Mouse (Mus musculus): ENCODE data around the gene Gata2.
"Not testable (repeated sequence)": the region's sequence is repeated elsewhere in the genome, so short reads cannot be mapped to it uniquely, and the experiment has no call there.

The Gata2 gene

DNA sequence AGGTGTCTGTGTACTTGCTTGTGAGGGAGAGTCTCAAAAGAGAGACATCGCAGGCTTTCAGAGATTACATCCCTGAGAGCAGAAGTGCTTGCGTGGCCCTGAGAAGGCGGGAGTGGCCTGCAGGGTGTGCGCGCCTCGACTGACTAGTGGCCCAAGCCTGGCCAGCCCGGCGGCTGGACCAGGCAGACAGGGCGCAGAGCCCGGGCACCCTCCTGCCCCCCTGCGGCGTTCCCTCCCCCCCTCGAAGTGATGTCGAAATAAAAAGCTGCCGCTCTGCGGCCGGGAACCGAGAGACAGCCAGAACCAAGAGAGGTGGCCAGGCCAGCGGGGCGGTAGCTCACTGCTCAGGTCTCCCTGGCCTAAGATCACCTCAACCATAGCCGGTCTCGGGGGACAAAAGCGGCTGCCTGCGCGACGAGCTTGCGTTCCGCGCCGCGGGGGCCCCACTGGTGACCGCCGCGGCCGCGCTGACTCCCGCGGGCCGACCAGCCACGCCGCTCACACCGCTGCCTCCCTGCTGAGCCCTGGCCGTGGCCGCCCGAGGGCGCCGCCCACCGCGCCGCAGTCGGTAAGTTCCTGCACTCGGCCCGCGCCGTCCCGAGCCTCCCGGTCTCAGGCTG, at the start of gene Gata2:
Gene Gata2, plus strand, starts transcription at position 459 of the 620 bp plus-strand sequence.
- in situ Hi-C loops (cut with MboI; ENCODE audit: low pct_unique_long_range_greater_than_20kb in 1 of 2, low sequenced_read_pairs in 2 of 2, unreplicated experiment in 1 of 2), result loop anchor here (5.0 to 10.0 kb wide), 2 partner anchors 44 to 459 kb away; partner anchors contain the start of gene Efcc1 (in 1 of the 2)

DNA sequence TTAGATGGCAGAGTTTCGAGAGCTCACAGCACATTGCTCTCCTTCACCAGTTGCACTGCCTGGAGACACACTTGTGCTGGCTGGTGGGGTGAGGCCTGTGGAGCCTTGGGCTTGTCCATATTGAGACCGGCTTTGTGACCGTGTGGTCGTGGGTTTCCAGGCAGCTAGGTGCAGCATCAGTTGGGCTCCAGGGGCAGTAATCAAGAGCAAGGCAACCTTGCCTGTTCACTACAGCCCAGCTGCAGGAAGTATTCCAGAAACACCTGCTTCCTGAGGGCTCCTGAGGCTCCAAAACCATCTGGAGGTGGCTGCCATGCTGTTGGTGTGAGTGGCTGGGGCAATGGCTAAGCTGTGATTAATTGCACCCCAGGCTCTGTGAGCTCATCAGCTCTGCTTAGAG, 47.9 kb upstream of the Gata2 start:
- in situ Hi-C loops (cut with MboI; ENCODE audit: low pct_unique_long_range_greater_than_20kb in 1 of 2, low sequenced_read_pairs in 2 of 2, unreplicated experiment in 1 of 2), result no loop called here

DNA sequence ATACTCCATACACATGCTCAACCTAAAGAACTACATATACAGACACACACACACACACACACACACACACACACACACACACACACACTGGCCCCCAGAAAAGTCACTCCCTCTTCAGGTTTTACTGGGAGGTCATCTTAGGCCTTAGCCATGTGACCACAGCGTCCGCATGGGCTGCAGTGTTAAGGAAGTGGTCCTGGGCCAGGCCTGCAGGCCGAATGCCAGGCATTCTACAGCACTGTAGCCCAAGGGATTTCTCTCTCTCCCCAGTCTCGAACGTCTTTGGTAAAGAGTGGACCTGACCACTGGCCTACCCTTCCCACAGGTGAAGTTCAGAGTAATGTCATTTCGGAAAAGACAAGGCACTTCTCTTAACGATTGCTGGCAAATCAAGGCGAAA, 47.1 kb upstream of the Gata2 start:
- in situ Hi-C loops (cut with MboI; ENCODE audit: low pct_unique_long_range_greater_than_20kb in 1 of 2, low sequenced_read_pairs in 2 of 2, unreplicated experiment in 1 of 2), result no loop called here

DNA sequence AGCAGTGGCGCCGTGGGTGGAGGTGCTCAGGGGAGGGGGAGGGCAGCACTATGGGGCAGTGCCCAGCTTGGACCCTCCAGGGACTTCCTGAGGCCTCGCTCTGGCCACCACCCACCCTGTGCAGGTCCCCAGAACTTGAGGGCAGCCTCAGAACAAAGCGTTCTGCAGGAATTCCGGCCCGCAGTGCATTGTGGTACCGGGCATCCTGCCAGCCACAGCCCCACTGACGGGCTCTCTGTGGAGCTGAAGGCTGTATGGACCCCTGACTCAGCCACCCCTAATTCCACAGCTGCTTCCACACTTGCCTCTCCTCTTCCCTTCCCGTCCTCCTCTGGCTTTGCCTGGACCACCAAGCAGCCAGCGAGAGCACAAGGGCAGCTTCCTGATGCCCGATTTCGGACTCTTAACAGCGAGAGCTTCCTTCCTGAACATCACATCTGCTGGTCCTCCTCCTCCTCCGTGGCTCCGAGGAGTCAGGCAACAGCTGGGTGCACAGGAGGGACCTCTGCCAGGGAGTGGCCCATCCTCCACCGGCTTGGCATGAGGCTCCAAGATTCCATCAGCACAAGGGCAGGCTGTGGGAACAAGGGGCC, 46.2 kb upstream of the Gata2 start:
- in situ Hi-C loops (cut with MboI; ENCODE audit: low pct_unique_long_range_greater_than_20kb in 1 of 2, low sequenced_read_pairs in 2 of 2, unreplicated experiment in 1 of 2), result no loop called here

DNA sequence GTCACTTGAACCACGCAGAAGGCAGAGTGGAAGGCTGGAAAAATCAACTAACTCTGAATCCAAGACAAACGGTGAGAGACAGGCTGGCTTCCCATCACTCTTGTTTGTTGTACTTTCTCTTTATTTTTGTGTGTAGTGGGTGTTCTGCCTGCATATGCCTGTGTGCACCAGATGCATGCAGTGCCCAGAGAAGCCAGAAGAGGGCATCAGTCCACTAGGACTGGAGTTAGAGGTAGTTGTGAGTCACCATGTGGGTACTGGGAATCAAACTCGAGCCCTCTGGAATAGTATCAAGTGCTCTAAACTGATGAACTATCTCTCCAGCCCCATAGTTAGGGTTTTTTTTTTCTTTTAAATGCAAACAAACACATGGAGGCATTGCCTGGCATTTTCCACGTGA, 42.4 kb upstream of the Gata2 start:
- in situ Hi-C loops (cut with MboI; ENCODE audit: low pct_unique_long_range_greater_than_20kb in 1 of 2, low sequenced_read_pairs in 2 of 2, unreplicated experiment in 1 of 2), result no loop called here

DNA sequence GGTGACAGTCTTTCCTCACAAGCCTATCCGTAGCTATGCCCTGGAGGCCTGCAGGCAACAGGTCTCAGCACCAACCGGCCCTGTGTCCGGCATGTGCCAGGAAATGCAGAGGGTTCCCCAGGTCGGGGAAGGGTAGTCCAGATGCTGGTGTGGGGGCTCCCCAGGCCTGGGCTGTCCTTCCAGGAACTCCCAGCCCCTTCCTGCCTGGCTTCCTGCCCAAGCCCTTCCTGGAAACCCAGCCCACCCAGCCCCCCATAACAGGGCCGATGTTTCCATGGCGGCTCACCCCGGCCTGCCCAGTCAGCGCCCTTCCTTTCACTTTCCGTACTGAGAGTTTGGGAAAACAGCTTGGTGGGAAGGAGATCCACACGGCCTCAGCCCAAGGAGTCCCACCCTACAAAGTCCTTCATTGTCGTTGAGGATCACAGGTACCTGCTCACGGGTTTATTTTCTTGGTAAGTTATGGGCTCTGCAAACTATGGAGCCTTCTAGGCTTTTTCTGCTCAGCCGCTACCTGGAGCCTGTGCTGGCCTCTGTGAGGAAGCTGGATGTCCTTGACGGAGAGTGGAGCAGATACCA, 41.5 kb upstream of the Gata2 start:
- in situ Hi-C loops (cut with MboI; ENCODE audit: low pct_unique_long_range_greater_than_20kb in 1 of 2, low sequenced_read_pairs in 2 of 2, unreplicated experiment in 1 of 2), result no loop called here

DNA sequence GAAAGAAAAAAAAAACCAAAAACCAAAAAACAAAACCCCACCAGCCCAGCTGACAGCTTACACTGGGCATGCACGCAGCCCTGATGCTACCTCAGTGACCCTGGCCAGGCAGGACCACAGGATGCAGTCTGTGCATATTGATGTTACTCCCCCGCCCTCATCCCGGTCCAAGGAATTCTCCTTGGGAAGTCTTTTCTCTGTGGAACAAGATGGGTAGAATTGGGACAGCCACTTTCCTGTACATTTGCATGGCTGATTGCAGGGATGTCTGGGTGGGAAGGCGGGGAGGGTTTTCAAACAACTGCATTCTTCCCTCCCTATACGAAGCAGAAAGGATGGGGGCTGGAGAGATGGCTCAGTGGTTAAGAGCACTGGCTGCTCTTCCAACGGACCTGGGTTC, 40.7 kb upstream of the Gata2 start:
- in situ Hi-C loops (cut with MboI; ENCODE audit: low pct_unique_long_range_greater_than_20kb in 1 of 2, low sequenced_read_pairs in 2 of 2, unreplicated experiment in 1 of 2), result no loop called here

DNA sequence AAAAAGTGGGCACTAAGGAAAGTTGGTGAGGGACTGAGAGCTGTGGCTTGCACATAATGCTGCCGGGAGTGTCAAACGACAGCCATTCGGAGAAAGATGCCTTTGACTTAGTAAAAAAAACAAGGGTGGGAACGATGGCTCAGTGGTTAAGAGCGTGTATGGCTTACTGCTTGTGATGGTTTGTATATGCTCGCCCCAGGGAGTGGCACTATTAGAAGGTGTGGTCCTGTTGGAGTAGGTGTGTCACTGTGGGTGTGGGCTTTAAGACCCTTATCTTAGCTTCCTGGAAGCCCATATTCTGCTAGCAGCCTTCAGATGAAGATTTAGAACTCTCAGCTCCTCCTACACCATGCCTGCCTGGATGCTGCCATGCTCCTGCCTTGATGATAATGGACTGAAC, 38.1 kb upstream of the Gata2 start:
- in situ Hi-C loops (cut with MboI; ENCODE audit: low pct_unique_long_range_greater_than_20kb in 1 of 2, low sequenced_read_pairs in 2 of 2, unreplicated experiment in 1 of 2), result not testable (repeated sequence)

DNA sequence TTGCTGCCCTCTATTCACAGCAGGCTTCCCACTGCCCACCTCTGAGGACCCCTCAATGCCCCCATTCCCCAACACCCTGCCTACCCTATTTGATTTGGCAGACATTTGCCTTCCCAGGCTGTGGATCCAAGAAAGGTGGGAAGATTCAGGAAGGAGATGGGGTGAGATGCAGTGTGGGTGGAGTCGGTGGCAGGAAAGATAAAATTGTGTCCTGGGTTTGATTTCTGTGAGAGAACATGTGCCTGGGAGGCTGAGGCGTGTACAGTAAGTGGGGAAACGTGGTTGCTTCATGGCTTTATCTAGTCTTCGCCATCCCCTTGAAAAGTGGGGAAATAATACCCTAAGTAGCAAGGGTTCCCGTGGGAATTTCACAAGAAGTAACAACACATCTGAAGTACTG, 34.9 kb upstream of the Gata2 start:
- in situ Hi-C loops (cut with MboI; ENCODE audit: low pct_unique_long_range_greater_than_20kb in 1 of 2, low sequenced_read_pairs in 2 of 2, unreplicated experiment in 1 of 2), result no loop called here

DNA sequence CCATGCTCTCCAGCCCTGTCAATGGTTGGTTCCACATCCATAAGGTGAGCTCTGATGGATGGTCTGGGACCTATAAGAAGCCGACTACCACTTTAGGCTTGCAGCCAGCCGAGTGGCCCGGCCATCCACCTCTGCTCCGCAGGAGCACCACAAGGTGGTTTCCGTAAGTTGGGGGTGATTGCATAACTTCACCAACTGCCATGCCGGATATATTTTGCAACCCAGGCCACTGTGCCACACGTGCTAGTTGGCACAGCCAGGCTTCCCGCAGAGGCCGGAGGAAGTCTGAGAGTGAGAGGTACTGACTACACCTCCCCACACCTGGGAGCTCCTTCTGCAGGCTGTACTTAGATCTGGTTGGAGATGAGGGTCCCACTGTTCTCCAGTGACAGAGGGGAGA, 27.6 kb upstream of the Gata2 start:
- in situ Hi-C loops (cut with MboI; ENCODE audit: low pct_unique_long_range_greater_than_20kb in 1 of 2, low sequenced_read_pairs in 2 of 2, unreplicated experiment in 1 of 2), result no loop called here

DNA sequence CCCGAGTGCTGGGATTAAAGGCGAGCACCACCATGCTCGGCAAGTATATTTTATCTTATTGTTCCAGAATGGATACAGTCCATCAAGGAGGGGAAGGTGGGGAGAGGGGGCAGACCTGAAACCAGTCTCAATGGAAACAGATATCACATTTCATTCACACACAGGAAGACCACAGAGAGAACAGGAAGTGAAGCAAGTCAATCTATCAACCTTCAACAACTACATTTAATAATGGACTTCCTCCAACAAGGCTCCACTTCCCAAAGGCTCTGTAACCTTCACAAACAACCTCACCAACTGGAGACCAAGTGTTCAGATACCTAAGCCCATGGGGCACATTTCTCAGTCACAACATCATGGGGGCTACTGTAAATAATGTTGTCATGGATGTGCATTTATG, 19.5 kb upstream of the Gata2 start:
- in situ Hi-C loops (cut with MboI; ENCODE audit: low pct_unique_long_range_greater_than_20kb in 1 of 2, low sequenced_read_pairs in 2 of 2, unreplicated experiment in 1 of 2), result no loop called here

DNA sequence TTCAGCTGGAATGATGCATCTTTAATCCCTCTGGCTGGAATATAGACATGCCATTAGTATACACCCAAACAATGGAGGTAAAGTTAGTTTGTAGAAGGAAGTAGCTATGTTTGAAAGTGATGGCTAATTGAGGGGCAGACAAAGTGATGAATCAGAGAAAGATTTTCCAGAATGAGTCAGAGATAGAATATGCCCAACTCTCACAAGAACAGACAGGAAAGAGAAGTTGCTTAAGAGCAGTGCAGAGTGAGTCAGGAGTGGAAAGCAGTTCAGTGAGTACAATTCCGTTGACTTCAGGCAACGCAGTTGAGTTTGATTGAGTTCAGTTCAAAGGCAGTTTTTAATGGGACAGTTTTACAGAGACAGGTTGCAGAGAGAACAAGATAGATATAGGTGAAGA, 19.0 kb upstream of the Gata2 start:
- in situ Hi-C loops (cut with MboI; ENCODE audit: low pct_unique_long_range_greater_than_20kb in 1 of 2, low sequenced_read_pairs in 2 of 2, unreplicated experiment in 1 of 2), result no loop called here

DNA sequence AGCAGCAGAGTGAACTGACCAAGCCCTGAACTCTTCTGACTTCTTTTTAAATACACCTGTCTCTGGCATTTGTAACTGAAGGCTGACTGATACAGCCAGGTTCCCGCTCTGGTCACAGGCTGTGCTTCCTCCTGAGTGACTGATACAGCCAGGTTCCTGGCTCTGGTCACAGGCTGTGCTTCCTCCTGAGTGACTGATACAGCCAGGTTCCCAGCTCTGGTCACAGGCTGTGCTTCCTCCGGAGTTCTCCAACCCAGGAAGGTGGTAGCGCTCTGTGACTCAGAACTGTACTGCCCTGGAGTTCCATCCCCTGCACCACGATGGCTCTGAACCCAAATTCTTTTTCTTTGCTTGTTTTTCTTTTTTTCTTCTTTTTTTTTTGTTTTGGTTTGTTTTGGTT, 9.0 kb upstream of the Gata2 start:
- in situ Hi-C loops (cut with MboI; ENCODE audit: low pct_unique_long_range_greater_than_20kb in 1 of 2, low sequenced_read_pairs in 2 of 2, unreplicated experiment in 1 of 2), result loop anchor here (5.0 to 10.0 kb wide), 2 partner anchors 62 to 320 kb away; no protein-coding TSS in a partner anchor

DNA sequence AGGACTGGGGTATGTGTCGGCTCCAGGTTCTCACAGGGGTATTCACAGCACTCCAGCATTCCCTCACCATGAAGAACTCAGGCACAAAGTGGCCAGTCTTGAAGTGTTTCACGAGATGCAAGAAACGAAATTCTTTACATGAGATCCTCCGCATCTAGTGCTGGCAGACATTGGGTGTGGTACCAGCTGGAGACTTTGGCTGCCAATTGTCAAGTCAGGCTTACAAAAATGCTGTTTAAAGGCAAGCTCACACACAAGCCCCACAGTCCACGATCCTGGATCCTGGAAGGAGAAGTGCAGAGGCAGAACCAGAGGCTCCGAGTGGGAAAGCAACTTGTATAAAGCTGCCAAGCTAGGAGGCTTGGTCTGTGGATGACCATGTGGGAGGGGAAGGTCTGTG, 5.5 kb upstream of the Gata2 start:
- in situ Hi-C loops (cut with MboI; ENCODE audit: low pct_unique_long_range_greater_than_20kb in 1 of 2, low sequenced_read_pairs in 2 of 2, unreplicated experiment in 1 of 2), result loop anchor here (5.0 to 10.0 kb wide), 2 partner anchors 66 to 317 kb away; no protein-coding TSS in a partner anchor

DNA sequence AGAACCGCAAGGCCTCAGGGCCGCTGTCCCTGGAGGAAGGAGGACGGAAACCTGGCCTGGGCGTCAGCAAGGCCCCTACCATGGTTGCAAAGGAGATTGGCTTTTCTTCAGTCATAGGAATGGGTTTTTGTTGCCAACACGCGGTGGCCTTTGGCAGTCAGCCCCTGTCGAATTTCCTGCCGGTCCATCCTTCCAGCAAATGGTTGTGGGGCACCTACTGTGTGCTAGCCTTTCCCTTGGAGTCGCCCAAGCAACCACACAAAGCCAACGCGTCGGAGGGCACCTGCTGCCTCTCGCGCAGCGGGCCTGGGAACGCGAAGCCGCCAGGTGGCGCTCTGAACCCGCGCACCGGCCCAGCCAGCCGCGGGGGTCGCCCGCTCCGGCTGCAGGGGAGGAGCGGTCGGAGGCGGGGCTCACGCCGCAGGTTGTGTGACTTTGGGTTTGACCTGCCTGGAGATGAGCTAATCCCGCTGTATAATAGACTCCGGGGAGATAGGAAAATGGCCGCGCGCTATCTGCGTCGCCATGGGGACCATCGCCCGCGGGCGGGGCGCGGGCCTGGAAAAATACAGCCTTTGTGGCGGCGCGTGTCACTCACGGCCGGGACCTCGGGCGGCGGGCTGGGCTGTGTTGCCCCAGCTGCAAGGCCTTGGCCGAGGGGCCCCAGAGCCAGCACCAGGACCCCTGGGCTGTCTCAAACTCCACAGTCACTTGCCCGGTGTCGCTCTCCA, 4.2 kb upstream of the Gata2 start:
- in situ Hi-C loops (cut with MboI; ENCODE audit: low pct_unique_long_range_greater_than_20kb in 1 of 2, low sequenced_read_pairs in 2 of 2, unreplicated experiment in 1 of 2), result loop anchor here (5.0 to 10.0 kb wide), 4 partner anchors 48 to 455 kb away; partner anchors contain the start of gene Efcc1 (in 1 of the 2)

DNA sequence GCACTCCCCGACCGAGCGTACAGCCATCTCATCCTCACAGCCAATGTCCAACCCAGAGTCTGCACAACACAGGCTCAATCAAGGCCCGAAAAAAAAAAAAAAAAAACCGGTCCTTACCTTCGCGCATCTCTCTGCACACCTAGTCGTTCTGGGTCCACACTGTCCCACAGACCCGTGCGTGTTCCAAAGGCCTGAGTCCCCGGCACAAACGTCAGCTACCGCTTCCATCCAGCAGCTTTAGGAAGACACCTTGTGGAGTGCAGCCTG, 3.7 kb upstream of the Gata2 start:
- in situ Hi-C loops (cut with MboI; ENCODE audit: low pct_unique_long_range_greater_than_20kb in 1 of 2, low sequenced_read_pairs in 2 of 2, unreplicated experiment in 1 of 2), result loop anchor here (5.0 to 10.0 kb wide), 2 partner anchors 47 to 455 kb away; partner anchors contain the start of gene Efcc1 (in 1 of the 2)

DNA sequence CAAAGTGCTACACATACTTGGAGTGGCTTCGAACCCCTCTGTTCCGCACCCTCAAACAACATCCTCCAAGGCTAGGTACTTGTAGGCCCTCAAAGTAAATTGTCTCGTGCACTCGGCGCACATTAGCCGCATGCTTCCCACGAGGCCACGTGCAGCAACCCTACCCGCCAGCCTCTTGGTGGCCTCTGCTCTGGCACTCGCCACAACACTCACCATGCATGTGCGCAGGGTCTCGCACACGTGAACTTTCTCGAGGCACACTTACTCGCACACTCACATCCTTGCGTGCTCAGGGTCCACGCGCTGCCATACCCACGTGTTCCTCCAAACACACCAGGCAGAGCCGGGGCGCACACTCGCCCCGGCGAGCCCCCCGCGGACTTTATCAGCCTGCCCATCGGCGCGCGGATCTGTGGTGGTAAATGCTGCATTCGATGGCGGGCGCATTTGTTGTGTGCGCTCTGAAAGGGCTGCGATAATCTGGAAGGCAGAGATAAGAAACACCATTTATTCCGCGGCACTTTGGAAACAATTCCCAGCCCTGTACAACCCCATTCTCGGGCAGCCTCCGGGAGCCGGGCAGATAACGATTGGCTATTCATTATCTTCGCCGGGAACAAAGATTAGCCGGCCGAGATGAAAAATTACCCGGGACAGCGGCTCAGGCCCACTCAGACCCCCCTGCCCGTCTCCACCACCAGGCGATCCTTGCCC, 3.2 kb upstream of the Gata2 start:
- in situ Hi-C loops (cut with MboI; ENCODE audit: low pct_unique_long_range_greater_than_20kb in 1 of 2, low sequenced_read_pairs in 2 of 2, unreplicated experiment in 1 of 2), result loop anchor here (5.0 to 10.0 kb wide), 2 partner anchors 47 to 456 kb away; partner anchors contain the start of gene Efcc1 (in 1 of the 2)

DNA sequence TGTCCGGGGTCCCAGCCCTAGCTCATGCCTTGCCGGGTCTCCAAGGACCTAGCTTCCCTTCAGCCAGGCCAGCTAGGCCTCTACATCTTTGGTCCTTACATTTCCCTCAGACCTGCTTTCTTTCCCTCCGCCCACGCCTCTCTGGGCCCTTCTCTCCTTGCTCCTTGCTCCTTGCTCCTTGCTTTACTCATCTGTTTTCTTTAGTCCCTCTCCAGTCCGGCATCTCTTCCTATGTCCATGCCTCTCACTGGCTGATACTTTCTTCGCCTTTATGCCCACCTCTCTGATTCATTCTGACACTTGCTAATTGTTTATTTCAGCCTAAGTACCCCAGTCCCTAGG, 2.7 kb upstream of the Gata2 start:
- in situ Hi-C loops (cut with MboI; ENCODE audit: low pct_unique_long_range_greater_than_20kb in 1 of 2, low sequenced_read_pairs in 2 of 2, unreplicated experiment in 1 of 2), result loop anchor here (5.0 to 10.0 kb wide), 2 partner anchors 46 to 456 kb away; partner anchors contain the start of gene Efcc1 (in 1 of the 2)
